Mouse (Mus musculus): Measurements from ENCODE around the gene Olfr1357.
"Not testable (repeated sequence)": the region's sequence is repeated elsewhere in the genome, so short reads cannot be mapped to it uniquely, and the experiment has no call there.

GRCm38 (mm10) chr10:78623143-78623542 lies 5.3 kb upstream of the Olfr1357 start:
- TF ChIP-seq CTCF (IDR thresholded peaks at IDR 0.05; ENCODE audit: borderline replicate concordance, insufficient read depth, low read depth, low read length); POLR2A (IDR thresholded peaks at IDR 0.05; ENCODE audit: borderline replicate concordance, insufficient read depth, low read length): not testable (repeated sequence)

Data from cerebellum, adult 2 months (tissue).